Mouse (Mus musculus): ENCODE data around the gene Tmem200b. TPM values are rescaled to one million over a fixed set of nuclear protein-coding genes. Genes with fewer than 3 reads are reported as not detected.

Tmem200b gene
- polyA plus RNA-seq, 1 experiment = not detected

GRCm38 (mm10) chr4:131881306-131881705 lies 40.3 kb upstream of the Tmem200b start:
- TF ChIP-seq POLR2A (IDR thresholded peaks at IDR 0.05; ENCODE audit: insufficient read depth, low read depth, low read length) = no peak
- no peak for TF ChIP-seq CTCF (IDR thresholded peaks at IDR 0.05; ENCODE audit: insufficient read depth, low read depth, low read length)

GRCm38 (mm10) chr4:131883571-131883970 lies 38.0 kb upstream of the Tmem200b start:
- peaks cover 6% of the 10 kb centered on the region for H3K4me1 ChIP-seq (ENCODE audit: control insufficient read depth, insufficient read depth, low read length)
- no peak overlapping the region for H3K4me3 ChIP-seq (ENCODE audit: insufficient read depth, low read depth, low read length)
- no peak for TF ChIP-seq POLR2A (IDR thresholded peaks at IDR 0.05; ENCODE audit: insufficient read depth, low read depth, low read length)
- TF ChIP-seq CTCF (IDR thresholded peaks at IDR 0.05; ENCODE audit: insufficient read depth, low read depth, low read length) = no peak
- WGBS = 52% methylated on average over 6 of the region's 6 CpGs
- no peak overlapping the region for H3K27ac ChIP-seq (ENCODE audit: insufficient read depth, low read depth, low read length)

More at GRCm38 (mm10) chr4:131881306-131881705, 40.3 kb upstream of the Tmem200b start:
- WGBS = 76% methylated on average over 7 of the region's 7 CpGs
- H3K4me3 ChIP-seq (ENCODE audit: insufficient read depth, low read depth, low read length) = no peak overlapping the region
- peaks cover 6% of the 10 kb centered on the region for H3K4me1 ChIP-seq (ENCODE audit: control insufficient read depth, insufficient read depth, low read length)
- no peak overlapping the region for H3K27ac ChIP-seq (ENCODE audit: insufficient read depth, low read depth, low read length)

GRCm38 (mm10) chr4:131885376-131885775 lies 36.2 kb upstream of the Tmem200b start:
- peaks cover 8% of the 10 kb centered on the region for H3K4me1 ChIP-seq (ENCODE audit: control insufficient read depth, insufficient read depth, low read length)
- 48% methylated on average over 6 of the region's 6 CpGs for WGBS
- no peak overlapping the region for H3K27ac ChIP-seq (ENCODE audit: insufficient read depth, low read depth, low read length)
- TF ChIP-seq POLR2A (IDR thresholded peaks at IDR 0.05; ENCODE audit: insufficient read depth, low read depth, low read length) = no peak
- TF ChIP-seq CTCF (IDR thresholded peaks at IDR 0.05; ENCODE audit: insufficient read depth, low read depth, low read length) = no peak
- H3K4me3 ChIP-seq (ENCODE audit: insufficient read depth, low read depth, low read length) = no peak overlapping the region

- Histone ChIP-seq H3K27ac (ENCODE audit: insufficient read depth, low read depth, low read length) (no peak overlapping the region), H3K4me1 (ENCODE audit: control insufficient read depth, insufficient read depth, low read length) (peaks cover 7% of the 10 kb centered on the region), H3K4me3 (ENCODE audit: insufficient read depth, low read depth, low read length) (no peak overlapping the region)
- no peak for TF ChIP-seq POLR2A (IDR thresholded peaks at IDR 0.05; ENCODE audit: insufficient read depth, low read depth, low read length)
- no peak for TF ChIP-seq CTCF (IDR thresholded peaks at IDR 0.05; ENCODE audit: insufficient read depth, low read depth, low read length)
- WGBS = 80% methylated on average over 1 of the region's 1 CpGs
These were observed 33.0 kb upstream of the Tmem200b start for GRCm38 (mm10) chr4:131888564-131888963.

- no peak overlapping the region for H3K4me3 ChIP-seq (ENCODE audit: insufficient read depth, low read depth, low read length)
- H3K4me1 ChIP-seq (ENCODE audit: control insufficient read depth, insufficient read depth, low read length) = peaks cover 2% of the 10 kb centered on the region; the same call in 1 of the 2 replicates
- TF ChIP-seq POLR2A (IDR thresholded peaks at IDR 0.05; ENCODE audit: insufficient read depth, low read depth, low read length) (no peak), CTCF (IDR thresholded peaks at IDR 0.05; ENCODE audit: insufficient read depth, low read depth, low read length) (no peak)
- H3K27ac ChIP-seq (ENCODE audit: insufficient read depth, low read depth, low read length) = no peak overlapping the region
- 58% methylated on average over 3 of the region's 3 CpGs for WGBS
These were observed 30.9 kb upstream of the Tmem200b start for GRCm38 (mm10) chr4:131890692-131891091.

GRCm38 (mm10) chr4:131897109-131897508 lies 24.5 kb upstream of the Tmem200b start:
- H3K4me1 ChIP-seq (ENCODE audit: control insufficient read depth, insufficient read depth, low read length) = no peaks in the 10 kb centered on the region
- 90% methylated on average over 5 of the region's 5 CpGs for WGBS
- TF ChIP-seq CTCF (IDR thresholded peaks at IDR 0.05; ENCODE audit: insufficient read depth, low read depth, low read length) = no peak
- no peak for TF ChIP-seq POLR2A (IDR thresholded peaks at IDR 0.05; ENCODE audit: insufficient read depth, low read depth, low read length)

GRCm38 (mm10) chr4:131897787-131898186 lies 23.8 kb upstream of the Tmem200b start:
- H3K27ac ChIP-seq (ENCODE audit: insufficient read depth, low read depth, low read length) = no peak overlapping the region
- no peak overlapping the region for H3K4me3 ChIP-seq (ENCODE audit: insufficient read depth, low read depth, low read length)
- no peaks in the 10 kb centered on the region for H3K4me1 ChIP-seq (ENCODE audit: control insufficient read depth, insufficient read depth, low read length)
- TF ChIP-seq CTCF (IDR thresholded peaks at IDR 0.05; ENCODE audit: insufficient read depth, low read depth, low read length) (no peak), POLR2A (IDR thresholded peaks at IDR 0.05; ENCODE audit: insufficient read depth, low read depth, low read length) (no peak)
- 92% methylated on average over 8 of the region's 8 CpGs for WGBS

More at GRCm38 (mm10) chr4:131897109-131897508, 24.5 kb upstream of the Tmem200b start:
- Histone ChIP-seq H3K4me3 (ENCODE audit: insufficient read depth, low read depth, low read length) (no peak overlapping the region), H3K27ac (ENCODE audit: insufficient read depth, low read depth, low read length) (no peak overlapping the region)

GRCm38 (mm10) chr4:131898503-131899179 lies 22.9 kb upstream of the Tmem200b start:
- 88% methylated on average over 12 of the region's 12 CpGs for WGBS
- Histone ChIP-seq H3K27ac (ENCODE audit: insufficient read depth, low read depth, low read length) (no peak overlapping the region), H3K4me3 (ENCODE audit: insufficient read depth, low read depth, low read length) (no peak overlapping the region), H3K4me1 (ENCODE audit: control insufficient read depth, insufficient read depth, low read length) (no peaks in the 10 kb centered on the region)
- TF ChIP-seq CTCF (IDR thresholded peaks at IDR 0.05; ENCODE audit: insufficient read depth, low read depth, low read length) (no peak), POLR2A (IDR thresholded peaks at IDR 0.05; ENCODE audit: insufficient read depth, low read depth, low read length) (no peak)

GRCm38 (mm10) chr4:131899180-131899554 lies 22.4 kb upstream of the Tmem200b start:
- no peaks in the 10 kb centered on the region for H3K4me1 ChIP-seq (ENCODE audit: control insufficient read depth, insufficient read depth, low read length)
- no peak for TF ChIP-seq POLR2A (IDR thresholded peaks at IDR 0.05; ENCODE audit: insufficient read depth, low read depth, low read length)
- TF ChIP-seq CTCF (IDR thresholded peaks at IDR 0.05; ENCODE audit: insufficient read depth, low read depth, low read length) = no peak
- H3K27ac ChIP-seq (ENCODE audit: insufficient read depth, low read depth, low read length) = no peak overlapping the region
- H3K4me3 ChIP-seq (ENCODE audit: insufficient read depth, low read depth, low read length) = no peak overlapping the region
- 56% methylated on average over 6 of the region's 6 CpGs for WGBS

All from olfactory bulb, adult 2 months (tissue).